Mouse (Mus musculus) heart, postnatal 36 days (tissue): Measurements from ENCODE around the gene Mybphl. TPM values are rescaled to one million over a fixed set of nuclear protein-coding genes. Genes with fewer than 3 reads are reported as not detected.

ENCODE experiments used
- DNase-seq, 2 experiments: peaks; one replicate each; pipeline ENCODE4 v3.0.0; 2021 to 2022
- intact Hi-C: fragments of 180-260 bp; cut with DNase I; formaldehyde crosslinking; loops from one replicate; pipeline ENCODE4 v1.15.1; 2025
- total RNA-seq, 2 experiments: library from RNA; stranded (reverse); gene quantifications; 2 replicates each; pipeline ENCODE4 v1.2.3; 2021

The Mybphl gene
- total RNA-seq, 2 experiments from 2014 or later: 46.4 to 54.6 TPM

DNA sequence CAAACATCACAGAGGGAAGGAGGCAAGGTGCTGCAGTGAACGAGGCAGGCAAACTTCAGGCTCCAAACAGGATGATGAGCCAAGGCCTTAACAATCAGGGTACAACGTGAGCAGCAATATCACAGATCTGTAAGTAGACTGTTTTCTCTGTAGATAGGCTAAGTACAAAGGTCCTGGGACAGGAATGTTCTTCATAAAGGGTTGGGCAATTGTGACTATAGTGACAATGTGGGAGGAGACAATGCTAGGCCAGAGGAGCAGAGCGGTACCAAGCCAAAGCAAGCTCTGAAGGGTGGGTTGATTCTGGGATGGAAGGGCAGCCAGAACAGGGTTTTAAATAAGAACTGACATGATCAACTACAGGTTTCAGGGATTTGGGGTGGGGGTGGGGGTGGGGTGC is 3.1 kb downstream of the Mybphl start:
- intact Hi-C loops: no loop called here
- no peak for DNase-seq

DNA sequence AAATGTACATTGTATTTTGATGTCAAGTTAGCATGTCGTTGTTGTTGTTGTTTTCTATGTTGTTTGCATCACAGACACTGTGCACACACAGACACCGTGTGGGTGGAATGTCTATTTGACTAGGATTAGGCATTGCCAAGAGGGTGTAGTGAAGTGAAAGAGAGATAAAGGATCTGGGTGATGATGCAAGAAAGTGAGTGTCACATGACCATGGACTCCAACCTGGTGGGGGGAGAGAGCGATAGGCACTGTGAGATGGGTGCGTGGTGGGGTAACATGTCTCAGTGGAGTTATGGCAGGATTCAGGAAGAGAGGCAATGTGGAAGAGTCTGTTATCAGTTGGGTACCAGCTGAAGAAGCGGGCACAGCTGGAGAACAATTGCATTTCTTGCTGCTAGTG is 4.0 kb downstream of the Mybphl start:
- DNase-seq: no peak
- intact Hi-C loops: no loop called here

DNA sequence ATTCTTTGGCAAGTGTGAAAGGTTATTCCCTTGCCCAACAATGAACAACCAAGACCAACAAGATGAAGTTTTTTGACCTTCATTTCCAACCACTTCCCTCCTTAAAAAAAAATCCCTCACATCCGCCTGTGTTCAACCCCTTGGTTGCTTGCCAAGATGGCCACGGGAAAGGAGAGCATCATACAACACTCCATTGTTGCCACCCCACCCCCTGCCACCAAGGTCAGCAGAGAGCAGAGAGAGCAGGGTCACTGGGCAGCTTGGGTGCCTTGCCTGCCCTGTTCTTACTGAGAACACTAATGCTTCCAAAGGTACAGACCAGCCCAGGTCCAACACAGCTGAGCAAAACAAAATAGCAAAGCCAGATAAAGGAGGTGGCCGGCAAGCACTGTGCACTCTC is 7.6 kb downstream of the Mybphl start:
- intact Hi-C loops: no loop called here
- DNase-seq: no peak

DNA sequence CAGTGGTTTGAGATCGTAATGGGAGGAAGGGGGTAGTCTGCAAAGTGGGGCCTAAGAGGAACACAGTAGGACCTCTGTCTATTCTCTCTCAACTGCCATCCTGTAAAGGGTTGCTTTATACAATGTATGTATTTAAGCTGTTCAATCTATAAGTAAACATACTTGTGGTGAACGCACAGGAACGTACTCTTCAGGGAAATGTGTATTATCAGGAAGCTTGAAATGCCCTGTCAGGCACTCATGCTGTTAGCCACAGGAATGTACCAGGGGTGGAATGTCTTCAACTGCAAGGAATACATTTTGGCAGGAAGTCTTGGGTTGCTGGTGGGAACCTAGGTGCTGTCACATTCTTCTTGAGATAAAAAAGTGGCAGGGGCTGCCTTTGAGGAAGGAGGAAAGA is 8.0 kb downstream of the Mybphl start:
- no peak for DNase-seq
- intact Hi-C loops: no loop called here

DNA sequence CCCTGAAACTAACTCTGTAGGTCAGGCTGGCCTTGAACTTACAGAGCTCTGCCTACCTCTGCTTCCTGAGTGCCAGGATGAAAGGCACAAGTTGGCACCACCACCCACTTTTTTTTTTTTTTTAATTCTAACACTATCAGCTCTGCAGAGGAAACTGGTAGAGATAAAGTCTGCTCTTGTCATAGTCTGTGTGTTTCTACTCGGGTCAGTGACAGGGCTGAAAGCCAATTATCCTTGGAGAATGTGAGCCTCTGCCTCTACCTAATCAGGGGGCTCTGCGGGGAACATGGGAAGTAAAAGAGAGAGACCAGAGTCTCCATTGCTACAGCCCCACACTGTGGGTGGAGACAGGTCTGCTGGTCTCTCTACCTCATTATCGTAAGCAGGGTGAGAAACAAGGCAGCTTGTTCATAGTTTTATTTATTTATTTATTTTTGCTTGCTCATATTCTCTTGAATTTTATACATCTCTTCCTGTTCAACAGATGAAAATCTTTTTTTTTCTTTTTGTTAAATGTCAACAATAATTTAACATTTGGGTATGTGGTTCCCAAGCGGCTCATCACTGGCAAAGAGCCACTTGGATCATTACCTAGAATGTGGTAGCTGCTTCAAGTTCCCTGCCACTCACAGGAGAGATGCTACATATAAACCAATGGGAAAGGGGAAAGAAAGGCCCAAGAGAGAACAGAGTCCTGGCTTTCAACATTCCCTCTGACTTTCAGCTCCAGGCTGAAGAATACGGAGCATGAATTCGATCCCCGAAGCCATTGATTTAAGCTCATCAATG is 14.4 kb downstream of the Mybphl start:
- no peak for DNase-seq
- intact Hi-C loops: no loop called here

DNA sequence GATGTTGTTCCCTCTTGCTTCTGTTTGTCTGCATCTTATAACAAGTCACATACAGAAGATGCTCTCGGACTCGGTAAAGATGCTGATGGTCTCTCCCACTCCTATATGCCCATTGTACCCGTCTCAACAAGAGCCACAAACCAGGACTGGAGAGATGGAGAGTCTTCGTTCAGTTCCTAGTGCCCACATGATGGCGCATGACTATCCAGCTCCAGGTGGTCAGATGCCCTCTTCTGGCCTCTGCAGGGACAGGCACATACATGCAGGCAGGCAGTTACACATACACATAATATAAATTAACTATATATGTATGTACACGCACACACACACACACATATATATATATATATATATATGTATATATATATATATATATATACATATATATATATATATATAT is 16.0 kb downstream of the Mybphl start:
- intact Hi-C loops: no loop called here
- no peak for DNase-seq

DNA sequence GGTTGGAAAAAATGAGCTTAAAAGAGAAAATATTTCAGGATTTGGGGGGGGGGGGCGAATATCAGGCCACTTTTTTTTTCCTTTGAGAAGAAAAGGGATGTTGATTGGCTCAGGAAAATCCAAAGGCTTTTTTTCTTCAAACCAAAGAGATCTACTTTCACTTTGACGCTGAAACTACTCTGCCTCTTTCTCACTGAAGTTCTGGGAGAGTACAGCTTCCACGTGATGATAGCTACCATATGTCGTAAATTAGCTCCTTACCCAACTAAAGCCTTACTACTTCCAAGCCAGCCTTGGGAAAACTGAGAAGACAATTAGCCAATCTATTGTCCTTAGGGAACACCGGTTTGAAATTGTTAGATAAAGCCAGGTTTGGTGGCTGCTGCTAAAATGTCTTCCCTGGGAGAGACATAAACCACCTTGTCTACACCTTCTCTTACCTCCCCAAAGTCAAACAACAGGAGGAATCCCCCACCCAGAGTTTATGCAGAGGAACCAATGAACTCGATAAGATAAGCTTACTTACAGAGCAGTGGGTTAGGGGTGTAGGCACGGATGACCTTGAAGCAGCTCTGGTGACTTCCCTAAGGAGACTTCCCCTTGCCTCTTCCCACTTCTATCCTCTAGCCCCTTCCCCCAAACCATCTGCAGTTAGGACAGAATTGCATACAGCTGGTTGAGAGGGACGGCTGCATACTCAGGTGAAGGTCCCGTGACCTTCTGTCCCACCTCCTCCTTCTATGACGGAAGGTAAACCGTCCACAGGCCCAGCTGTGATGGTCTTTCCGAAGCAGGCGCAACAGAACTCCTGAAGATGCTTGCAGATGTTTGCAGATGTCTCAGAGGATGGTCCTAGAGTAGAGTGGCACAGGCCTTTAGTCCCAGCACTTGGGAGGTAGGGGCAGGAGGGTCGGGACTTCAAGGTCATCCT is 17.5 kb downstream of the Mybphl start:
- intact Hi-C loops: no loop called here
- DNase-seq: peak in 1 of 2 experiments; percentile 17

DNA sequence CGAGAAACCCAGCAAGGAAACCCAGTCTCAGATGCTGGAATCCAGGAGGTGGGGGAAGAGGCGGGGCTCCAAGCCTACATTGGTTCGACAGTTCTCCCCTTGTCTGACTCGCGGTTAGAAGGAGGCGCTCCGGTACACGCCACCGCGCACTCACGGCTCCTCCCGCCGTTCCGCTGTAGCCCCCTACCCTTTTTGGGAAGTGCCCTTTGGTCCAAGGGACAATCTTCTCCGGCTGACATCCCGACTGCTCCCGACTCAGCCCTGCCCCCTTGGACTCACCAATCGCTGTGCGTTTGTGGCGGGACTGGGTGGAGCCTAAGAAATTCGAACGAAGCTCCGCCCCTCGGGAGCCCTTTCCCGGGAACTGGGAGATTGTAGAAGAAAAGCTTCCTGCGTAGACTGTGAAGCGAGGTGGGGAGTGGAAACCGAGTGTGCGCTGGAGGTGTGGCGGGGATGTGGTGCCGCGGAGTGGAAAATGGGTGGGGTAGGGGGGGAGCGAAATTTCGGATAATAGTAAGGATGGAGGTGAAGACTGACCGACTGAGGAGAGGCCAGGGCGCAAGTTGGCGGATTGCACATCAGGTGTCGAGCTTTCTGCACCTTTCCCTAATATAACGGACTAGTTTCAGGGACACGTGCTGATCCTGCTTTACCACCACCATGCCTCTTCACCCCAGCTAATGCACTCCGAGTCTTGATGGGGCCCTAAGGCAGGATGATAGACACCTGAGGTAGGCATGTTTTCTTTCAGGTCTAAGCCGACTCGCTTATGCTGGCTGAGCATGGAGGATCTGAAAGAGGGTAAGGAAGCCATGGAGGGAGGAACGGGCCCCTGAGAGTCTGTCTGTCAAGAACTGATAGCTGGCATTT is 19.0 kb downstream of the Mybphl start, which contains the start of gene Psrc1:
Gene Psrc1, plus strand, starts transcription at position 355 of the 870 bp plus-strand sequence.
- peak; percentile 89 to 90 for DNase-seq
- intact Hi-C loops: no loop called here

DNA sequence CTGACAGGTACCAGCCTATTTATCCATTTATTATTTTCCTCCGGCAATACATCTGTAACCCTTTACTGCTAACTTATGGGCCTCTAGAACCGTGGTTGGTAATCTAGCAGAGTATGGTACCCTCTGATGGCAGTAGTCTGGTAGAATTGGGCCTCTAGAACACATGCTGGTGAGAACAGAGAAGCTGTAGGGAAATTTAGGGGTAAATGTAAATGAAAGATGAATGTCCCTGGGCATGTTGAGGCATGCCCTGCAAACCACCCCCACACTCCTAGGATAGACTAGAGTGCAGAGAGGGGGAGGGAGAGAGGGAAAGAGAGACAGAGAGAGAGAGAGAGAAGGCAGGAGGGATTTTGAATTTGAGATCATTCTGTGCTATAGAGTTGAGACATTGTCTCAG is 19.7 kb downstream of the Mybphl start:
- intact Hi-C loops: no loop called here
- no peak for DNase-seq

DNA sequence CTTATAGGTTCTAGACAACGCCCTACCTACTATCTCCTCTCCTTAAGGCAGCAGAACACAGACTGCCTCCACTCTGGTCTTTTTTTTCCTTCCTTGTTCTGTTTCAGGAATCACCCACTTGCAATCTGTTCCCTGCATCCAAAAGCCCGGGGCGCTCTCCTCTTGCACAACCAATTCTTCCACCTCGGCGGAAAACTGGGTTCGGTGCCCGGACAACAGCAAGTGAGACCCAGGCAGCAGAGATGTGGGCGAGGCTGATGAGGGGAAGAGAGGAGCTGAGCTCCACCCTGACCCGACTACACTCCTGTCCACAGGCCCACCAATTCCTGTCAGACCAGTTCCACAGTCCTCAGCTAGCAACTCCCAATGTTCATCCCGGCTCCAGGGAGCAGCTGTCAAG is 21.5 kb downstream of the Mybphl start:
- intact Hi-C loops: no loop called here
- DNase-seq: no peak

DNA sequence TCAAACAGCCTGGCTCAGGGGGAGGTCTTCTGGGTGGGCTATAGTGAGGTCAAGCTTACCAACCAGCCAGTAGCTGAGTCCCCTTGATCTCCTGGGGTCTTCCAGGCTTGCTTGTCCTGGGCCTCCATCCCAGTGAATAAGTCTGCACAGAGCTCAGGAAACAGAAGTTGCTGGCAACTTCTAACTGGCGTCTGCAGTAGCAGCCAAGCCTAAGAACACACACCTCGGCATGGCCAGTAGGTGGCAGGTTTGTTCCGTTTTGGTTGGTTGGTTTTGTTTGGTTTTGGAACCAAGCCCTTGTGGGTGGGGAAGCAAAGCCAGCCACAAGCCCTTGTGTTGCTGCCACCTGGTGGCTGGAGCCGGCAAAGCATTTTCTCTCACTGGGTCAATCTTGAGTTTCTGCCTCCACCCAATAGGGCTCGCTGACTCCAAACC is 24.4 kb downstream of the Mybphl start:
- intact Hi-C loops: loop anchor here (1.0 to 2.0 kb wide), 2 partner anchors 107 to 224 kb away; no protein-coding TSS in a partner anchor
- DNase-seq: peak; percentile 96 to 98

DNA sequence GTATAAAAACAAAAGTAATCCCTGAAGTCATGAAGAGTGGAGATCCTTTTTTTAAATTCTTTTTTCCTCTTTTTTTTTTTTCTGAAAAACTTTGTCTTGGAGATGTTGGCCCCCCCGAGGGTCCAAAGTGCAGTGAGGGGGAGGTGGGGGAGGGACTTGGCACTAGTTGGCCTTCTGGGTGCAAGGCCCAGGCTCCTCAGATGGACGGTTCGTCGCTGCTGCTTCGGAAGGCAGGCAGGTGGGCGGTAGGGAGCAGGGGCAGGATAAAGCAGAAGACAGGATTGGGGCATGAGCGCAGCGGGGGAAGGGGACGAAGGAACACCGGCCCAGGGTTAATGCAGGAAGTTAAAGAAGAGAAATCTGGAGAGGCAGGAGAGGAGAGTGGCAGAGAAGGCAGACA is 27.6 kb downstream of the Mybphl start:
- intact Hi-C loops: no loop called here
- DNase-seq: no peak

DNA sequence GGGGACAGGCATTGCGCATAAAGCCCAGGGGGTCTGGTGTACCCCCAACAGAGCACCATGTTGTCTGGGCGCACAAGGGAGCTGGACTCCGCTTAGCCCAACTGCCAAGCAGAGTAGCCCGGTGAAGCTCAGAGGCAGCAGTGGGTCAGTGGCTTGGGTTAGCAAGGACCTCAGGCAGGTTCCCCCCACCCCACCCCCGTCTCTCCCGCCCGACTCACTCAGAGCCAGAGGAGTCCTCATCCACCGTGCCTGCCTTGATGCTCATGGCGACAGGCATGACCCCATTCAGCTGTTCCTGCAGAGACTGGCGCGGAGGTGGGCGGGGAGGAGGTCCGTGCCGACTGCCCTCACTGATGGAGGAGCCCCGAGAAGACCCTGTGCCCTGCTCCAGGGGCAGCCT is 28.1 kb downstream of the Mybphl start:
- intact Hi-C loops: no loop called here
- no peak for DNase-seq

DNA sequence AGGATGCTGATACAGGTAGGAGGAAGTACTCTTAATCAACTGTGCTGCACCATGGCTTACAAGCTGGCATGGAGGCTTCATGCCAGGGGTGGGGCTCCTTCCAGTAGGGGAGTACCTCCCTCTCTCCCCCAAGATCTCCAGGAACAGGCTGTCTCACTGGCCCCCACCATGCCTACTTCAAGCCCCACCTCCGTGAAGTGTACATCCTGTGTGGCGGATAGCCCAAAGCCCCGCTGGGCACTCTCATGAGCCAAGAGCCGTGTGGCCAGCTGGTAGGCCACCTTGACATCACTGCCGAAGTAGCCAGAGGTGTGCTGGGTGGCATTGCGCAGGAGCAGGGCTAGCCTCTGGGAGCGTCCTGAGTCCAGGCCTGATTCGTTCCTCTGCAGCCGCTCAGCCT is 33.6 kb downstream of the Mybphl start:
- DNase-seq: no peak
- intact Hi-C loops: no loop called here

DNA sequence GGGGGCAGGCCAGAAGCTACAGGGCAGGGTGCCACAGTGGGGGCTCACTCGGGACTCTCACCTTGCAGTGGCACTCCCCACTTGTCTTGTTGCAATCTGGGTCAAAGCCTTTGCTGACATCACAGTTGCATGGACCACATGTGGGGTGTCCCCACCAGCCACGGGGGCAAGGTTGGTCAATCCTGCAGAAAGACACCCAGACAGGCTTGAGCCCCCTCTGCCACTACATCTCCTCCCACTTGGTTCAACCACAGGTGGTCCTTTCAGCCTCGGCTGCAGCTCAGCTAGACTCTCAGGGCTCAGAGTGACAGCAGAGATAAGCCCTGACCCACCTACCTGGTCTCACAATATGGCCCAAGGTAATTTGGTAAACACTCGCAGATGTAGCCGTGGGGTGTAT is 35.7 kb downstream of the Mybphl start:
- intact Hi-C loops: loop anchor here (5.0 kb wide), 1 partner anchor 372 kb away; no protein-coding TSS in a partner anchor
- DNase-seq: no peak

DNA sequence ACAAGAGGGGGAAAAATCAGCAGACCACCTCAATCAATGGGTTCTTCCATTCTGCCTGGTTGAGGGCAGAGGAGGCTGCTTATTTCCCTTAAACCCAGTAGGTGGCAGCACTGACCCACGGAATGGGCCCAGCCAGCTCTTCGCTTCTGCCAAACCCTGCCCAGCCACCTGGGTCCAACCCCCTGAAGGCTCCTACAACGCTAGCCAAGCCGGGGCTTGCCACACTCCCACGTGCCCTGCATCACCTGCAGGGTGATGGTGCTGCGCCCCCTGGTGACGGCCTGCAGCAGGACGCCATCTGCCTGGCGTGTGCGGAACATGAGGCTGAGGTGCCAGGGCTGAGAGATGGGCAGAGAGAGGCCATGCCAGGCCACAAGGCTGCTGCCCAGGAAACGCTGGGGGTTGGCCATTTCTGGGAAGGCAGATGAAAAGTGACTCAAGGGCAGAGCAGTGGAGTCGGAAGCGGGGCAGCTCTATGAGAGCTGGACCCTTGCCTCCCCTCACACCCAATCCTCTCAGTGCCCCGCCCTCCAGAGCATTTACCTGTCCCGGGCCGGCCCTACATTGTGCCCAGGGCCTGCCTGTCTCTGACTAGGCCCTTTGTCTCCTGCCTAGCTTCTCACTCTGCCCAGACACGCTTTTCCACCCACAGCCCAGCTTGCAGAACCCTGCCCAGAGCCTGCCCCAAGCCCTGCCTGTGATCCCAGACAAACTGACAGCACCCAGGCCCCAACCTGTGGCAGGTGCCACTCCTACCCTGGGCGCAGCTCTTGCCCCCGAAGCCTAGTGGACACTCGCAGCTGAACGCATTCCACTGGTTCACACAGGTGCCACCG is 37.2 kb downstream of the Mybphl start:
- intact Hi-C loops: loop anchor here (1.0 to 5.0 kb wide), 2 partner anchors 161 to 370 kb away; no protein-coding TSS in a partner anchor
- peak; percentile 79 for DNase-seq

DNA sequence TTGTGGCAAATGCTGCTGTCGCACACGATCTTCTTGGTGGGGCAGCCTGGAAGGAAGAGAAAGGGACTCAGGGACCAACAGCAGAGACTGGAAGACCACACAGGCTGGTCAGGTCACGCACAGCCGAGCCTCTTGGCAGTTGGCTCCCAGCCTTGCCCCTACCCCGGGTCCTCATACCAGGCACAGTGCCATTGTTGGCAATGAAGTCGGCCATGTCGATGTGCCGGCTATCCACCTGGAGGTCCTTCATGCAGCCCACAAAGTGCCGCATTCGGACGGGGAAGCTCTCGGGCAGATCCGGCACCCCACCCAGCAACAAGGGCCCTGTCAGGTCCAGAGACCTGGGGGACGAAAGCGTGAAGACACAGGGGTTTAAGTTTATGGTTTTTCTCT is 37.8 kb downstream of the Mybphl start:
- intact Hi-C loops: loop anchor here (5.0 kb wide), 1 partner anchor 370 kb away; no protein-coding TSS in a partner anchor
- DNase-seq: no peak

DNA sequence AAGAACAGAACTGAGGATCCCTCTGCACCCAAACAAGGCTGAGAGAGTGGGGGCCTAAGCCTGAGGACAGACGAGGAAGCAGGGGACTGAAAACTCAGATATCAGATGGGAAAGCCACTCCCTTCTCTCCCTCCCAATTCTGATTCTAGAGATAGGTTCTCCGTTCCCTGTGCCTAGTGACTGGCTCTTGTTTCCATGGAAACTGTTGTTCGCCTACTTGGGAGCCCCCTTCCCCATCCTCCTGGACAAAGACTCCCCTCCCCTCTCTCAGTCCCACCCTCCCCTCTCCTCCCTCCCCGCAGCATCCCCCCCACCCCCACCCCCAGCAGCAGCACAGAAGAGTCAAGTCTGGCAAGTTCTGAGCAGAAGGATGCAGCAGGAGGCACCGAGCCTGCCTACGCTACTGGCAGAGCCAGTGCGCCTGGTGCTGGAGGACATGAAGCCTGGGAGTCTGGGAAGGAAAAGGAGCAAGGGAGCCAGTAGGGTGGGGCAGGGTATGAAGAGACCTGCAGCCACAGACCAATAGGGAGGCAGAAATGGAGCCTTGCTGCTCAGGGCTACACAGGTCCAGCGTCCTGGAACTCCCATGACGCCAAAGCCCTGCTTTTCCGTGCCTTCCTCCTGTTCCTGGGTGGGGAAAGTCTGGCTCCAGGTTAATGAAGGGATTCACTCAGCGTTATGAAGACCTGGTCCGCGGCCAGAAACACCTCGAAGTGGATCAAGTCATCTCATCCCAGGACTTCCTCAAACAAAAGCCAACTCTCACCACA is 41.0 kb downstream of the Mybphl start:
- intact Hi-C loops: no loop called here
- DNase-seq: no peak
